Mouse (Mus musculus): Measurements from ENCODE around the gene Gm21093. TPM values are rescaled to one million over a fixed set of nuclear protein-coding genes. Genes with fewer than 3 reads are reported as not detected.
"Not testable (repeated sequence)": the region's sequence is repeated elsewhere in the genome, so short reads cannot be mapped to it uniquely, and the experiment has no call there.

Gene Gm21093
- 0.19 TPM in 1 of 2 replicates, not detected in the other for polyA plus RNA-seq (2015; fragmentation: Nextera tagmentation; extraction: Ambion mirVana)

DNA sequence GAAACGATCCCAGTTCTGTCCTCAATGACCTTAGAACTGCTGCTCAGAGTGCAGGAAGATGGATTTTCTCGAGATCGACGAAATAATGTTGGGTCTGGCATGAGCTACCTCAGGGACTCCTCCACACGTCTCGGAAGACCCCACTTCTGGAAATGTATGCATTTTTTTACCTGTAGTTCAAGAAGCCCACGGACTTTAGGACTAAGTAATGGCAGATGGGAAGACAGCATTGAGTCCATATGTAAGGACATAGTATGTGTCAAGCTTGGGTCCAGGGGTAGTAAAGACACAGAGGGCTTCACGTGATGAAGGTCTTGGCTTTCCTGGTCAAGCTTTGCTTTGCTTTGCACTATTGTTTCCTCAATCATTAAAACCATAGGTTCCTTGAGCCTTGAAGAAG is at the start of gene Gm21093:
Gene Gm21093, minus strand, starts transcription at position 101 of the 400 bp plus-strand sequence.
- not testable (repeated sequence) for ATAC-seq (ENCODE audit: insufficient read depth, low FRiP score, low read depth); H3K27ac ChIP-seq; H3K4me2 ChIP-seq; H3K4me1 ChIP-seq; H3K27me3 ChIP-seq (replicated peaks); H3K4me3 ChIP-seq (replicated peaks); H3K36me3 ChIP-seq; H3K9ac ChIP-seq; H3K9me3 ChIP-seq
- WGBS = no CpG with 5 or more reads among the region's 8 CpGs

Other genes starting within 250 kb of the Gm21093 start
- 21.4 and 22.9 TPM in 2 replicates for gene Gm21541, start 131.1 kb downstream of the Gm21093 start, polyA plus RNA-seq (2015; fragmentation: Nextera tagmentation; extraction: Ambion mirVana)
- gene Gm20878, start 93.2 kb downstream of the Gm21093 start, polyA plus RNA-seq (2015; fragmentation: Nextera tagmentation; extraction: Ambion mirVana) = 2.1 and 2.7 TPM in 2 replicates
- 0.18 and 0.30 TPM in 2 replicates for gene Fam205a4, start 68.7 kb downstream of the Gm21093 start, polyA plus RNA-seq (2015; fragmentation: Nextera tagmentation; extraction: Ambion mirVana)
- gene Gm3893, start 56.5 kb upstream of the Gm21093 start, polyA plus RNA-seq (2015; fragmentation: Nextera tagmentation; extraction: Ambion mirVana) = not detected in 2 replicates
- not detected in 2 replicates for gene Gm13304, start 80.1 kb upstream of the Gm21093 start, polyA plus RNA-seq (2015; fragmentation: Nextera tagmentation; extraction: Ambion mirVana)
- gene Gm13306, start 118.7 kb upstream of the Gm21093 start, polyA plus RNA-seq (2015; fragmentation: Nextera tagmentation; extraction: Ambion mirVana) = 0.46 TPM in 1 of 2 replicates, not detected in the other
- gene Gm13305, start 133.9 kb upstream of the Gm21093 start, polyA plus RNA-seq (2015; fragmentation: Nextera tagmentation; extraction: Ambion mirVana) = 0.60 and 0.99 TPM in 2 replicates
- not detected in 2 replicates for gene Gm10600, start 205.9 kb upstream of the Gm21093 start, polyA plus RNA-seq (2015; fragmentation: Nextera tagmentation; extraction: Ambion mirVana)
- not detected in 2 replicates for gene Ccl21b, start 221.0 kb upstream of the Gm21093 start, polyA plus RNA-seq (2015; fragmentation: Nextera tagmentation; extraction: Ambion mirVana)